Mouse (Mus musculus) left cerebral cortex, adult 8-10 months (tissue): ENCODE results near the gene Adamts17. TPM values are rescaled to one million over a fixed set of nuclear protein-coding genes. Genes with fewer than 3 reads are reported as not detected.
A peak's percentile ranks its signal among the peaks of the same experiment; 100 is the strongest.

Experiments used
- DNase-seq, 2 experiments: peaks; one replicate each; pipeline ENCODE4 v3.0.0; 2022; ENCODE audit warnings: low spot score in 2 of 2
- total RNA-seq, 4 experiments: library from RNA; stranded (reverse); gene quantifications; 2 replicates each; pipeline ENCODE4 v1.2.4; 2022

The Adamts17 gene
- total RNA-seq, 4 experiments from 2014 or later: 7.5 to 11.3 (median 7.8) TPM

- no peak for DNase-seq
These were observed 91.8 kb downstream of the Adamts17 start for GRCm38 (mm10) chr7:66931291-66931690.

- DNase-seq: no peak
These were observed 93.7 kb downstream of the Adamts17 start for GRCm38 (mm10) chr7:66933251-66933650.

- peak; percentile 13 to 86 for DNase-seq
These were observed 94.5 kb downstream of the Adamts17 start for GRCm38 (mm10) chr7:66934062-66934461.

- DNase-seq: no peak
These were observed 95.5 kb downstream of the Adamts17 start for GRCm38 (mm10) chr7:66935041-66935440.

GRCm38 (mm10) chr7:66936042-66936755, 96.7 kb downstream of the Adamts17 start:
- DNase-seq: no peak

GRCm38 (mm10) chr7:66936911-66937310, 97.4 kb downstream of the Adamts17 start:
- no peak for DNase-seq

- DNase-seq: no peak
These were observed 99.7 kb downstream of the Adamts17 start for GRCm38 (mm10) chr7:66938988-66939783.

GRCm38 (mm10) chr7:66940761-66941160, 101.2 kb downstream of the Adamts17 start:
- no peak for DNase-seq

- no peak for DNase-seq
These were observed 109.5 kb downstream of the Adamts17 start for GRCm38 (mm10) chr7:66949006-66949405.

- no peak for DNase-seq
These were observed 113.4 kb downstream of the Adamts17 start for GRCm38 (mm10) chr7:66952921-66953320.

GRCm38 (mm10) chr7:66954073-66954472, 114.5 kb downstream of the Adamts17 start:
- no peak for DNase-seq

- DNase-seq: no peak
These were observed 115.2 kb downstream of the Adamts17 start for GRCm38 (mm10) chr7:66954723-66955122.

- no peak for DNase-seq
These were observed 116.0 kb downstream of the Adamts17 start for GRCm38 (mm10) chr7:66955455-66955919.

- no peak for DNase-seq
These were observed 116.4 kb downstream of the Adamts17 start for GRCm38 (mm10) chr7:66955978-66956377.

GRCm38 (mm10) chr7:66957764-66958163, 118.2 kb downstream of the Adamts17 start:
- no peak for DNase-seq

GRCm38 (mm10) chr7:66960246-66961033, 120.9 kb downstream of the Adamts17 start:
- DNase-seq: no peak

GRCm38 (mm10) chr7:66962736-66963135, 123.2 kb downstream of the Adamts17 start:
- no peak for DNase-seq

GRCm38 (mm10) chr7:66963541-66963940, 124.0 kb downstream of the Adamts17 start:
- no peak for DNase-seq

- no peak for DNase-seq
These were observed 127.1 kb downstream of the Adamts17 start for GRCm38 (mm10) chr7:66966541-66967205.

GRCm38 (mm10) chr7:66967206-66967919, 127.8 kb downstream of the Adamts17 start:
- DNase-seq: no peak
